Mouse (Mus musculus): ENCODE data around the gene Ttc29. TPM values are rescaled to one million over a fixed set of nuclear protein-coding genes. Genes with fewer than 3 reads are reported as not detected.

Gene Ttc29
- polyA plus RNA-seq, 2 experiments = 0.04 TPM; not detected in 1

- Histone ChIP-seq H3K4me1 (ENCODE audit: control insufficient read depth, insufficient read depth, low read length) (no peaks in the 10 kb centered on the region), H3K9me3 (ENCODE audit: control insufficient read depth, low read length) (peaks cover 4% of the 10 kb centered on the region; the same call in 1 of the 2 replicates), H3K27me3 (ENCODE audit: control insufficient read depth, insufficient read depth, low read length) (no peaks in the 10 kb centered on the region), H3K9ac (ENCODE audit: low read depth, low read length, severe bottlenecking) (no peak overlapping the region), H3K4me2 (replicated peaks; ENCODE audit: low read depth, low read length, severe bottlenecking) (no peak overlapping the region), H3K4me3 (replicated peaks; ENCODE audit: low read length) (no peak overlapping the region), H3K36me3 (ENCODE audit: control insufficient read depth, insufficient read depth, low read length) (no peaks in the 10 kb centered on the region), H3K27ac (replicated peaks; ENCODE audit: low read depth, low read length) (no peak overlapping the region)
- TF ChIP-seq POLR2A (IDR thresholded peaks at IDR 0.05; ENCODE audit: borderline replicate concordance, extremely low read depth, insufficient read depth, insufficient read length) = no peak
- WGBS = 68% methylated on average over 6 of the region's 6 CpGs
- DNase-seq (ENCODE audit: low spot score) = no peak
- no peak for ATAC-seq (ENCODE audit: low FRiP score, low read depth)
Observed at GRCm38 (mm10) chr8:78309539-78309938, 96.4 kb downstream of the Ttc29 start.

DNA sequence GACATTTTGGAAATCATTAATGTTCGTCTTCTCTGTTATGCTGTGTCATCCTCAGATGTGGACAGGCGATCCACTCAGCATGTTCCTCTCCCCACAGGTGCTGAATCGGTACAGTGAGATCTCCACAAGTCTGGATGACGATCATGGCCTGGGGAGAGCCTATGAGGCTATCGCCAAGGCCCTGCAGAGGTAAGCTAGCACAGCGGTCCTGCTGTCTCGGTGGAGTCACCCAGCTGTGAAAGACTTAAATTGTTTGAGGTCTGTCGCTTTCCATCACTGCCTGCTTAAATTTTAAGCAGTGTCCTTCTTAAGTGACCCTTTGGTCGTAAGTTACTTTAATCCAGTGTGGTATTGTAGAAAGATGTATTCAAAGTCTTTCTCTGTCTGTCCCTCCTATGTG, 102.5 kb downstream of the Ttc29 start:
- TF ChIP-seq POLR2A (IDR thresholded peaks at IDR 0.05; ENCODE audit: borderline replicate concordance, extremely low read depth, insufficient read depth, insufficient read length) = no peak
- Histone ChIP-seq H3K4me1 (ENCODE audit: control insufficient read depth, insufficient read depth, low read length) (no peaks in the 10 kb centered on the region), H3K9ac (ENCODE audit: low read depth, low read length, severe bottlenecking) (no peak overlapping the region), H3K4me2 (replicated peaks; ENCODE audit: low read depth, low read length, severe bottlenecking) (no peak overlapping the region), H3K27me3 (ENCODE audit: control insufficient read depth, insufficient read depth, low read length) (no peaks in the 10 kb centered on the region), H3K36me3 (ENCODE audit: control insufficient read depth, insufficient read depth, low read length) (no peaks in the 10 kb centered on the region), H3K4me3 (replicated peaks; ENCODE audit: low read length) (no peak overlapping the region), H3K9me3 (ENCODE audit: control insufficient read depth, low read length) (peaks cover 4% of the 10 kb centered on the region; the same call in 1 of the 2 replicates), H3K27ac (replicated peaks; ENCODE audit: low read depth, low read length) (no peak overlapping the region)
- 58% methylated on average over 9 of the region's 9 CpGs for WGBS
- DNase-seq (ENCODE audit: low spot score) = no peak
- no peak for ATAC-seq (ENCODE audit: low FRiP score, low read depth)

GRCm38 (mm10) chr8:78317666-78318065, 104.6 kb downstream of the Ttc29 start:
- Histone ChIP-seq H3K27me3 (ENCODE audit: control insufficient read depth, insufficient read depth, low read length) (no peaks in the 10 kb centered on the region), H3K9me3 (ENCODE audit: control insufficient read depth, low read length) (no peaks in the 10 kb centered on the region), H3K4me3 (replicated peaks; ENCODE audit: low read length) (no peak overlapping the region), H3K36me3 (ENCODE audit: control insufficient read depth, insufficient read depth, low read length) (no peaks in the 10 kb centered on the region), H3K27ac (replicated peaks; ENCODE audit: low read depth, low read length) (no peak overlapping the region), H3K4me1 (ENCODE audit: control insufficient read depth, insufficient read depth, low read length) (peaks cover 4% of the 10 kb centered on the region; the same call in 1 of the 2 replicates), H3K4me2 (replicated peaks; ENCODE audit: low read depth, low read length, severe bottlenecking) (no peak overlapping the region), H3K9ac (ENCODE audit: low read depth, low read length, severe bottlenecking) (no peak overlapping the region)
- DNase-seq (ENCODE audit: low spot score) (no peak), ATAC-seq (ENCODE audit: low FRiP score, low read depth) (no peak)
- WGBS = 85% methylated on average over 2 of the region's 2 CpGs
- no peak for TF ChIP-seq POLR2A (IDR thresholded peaks at IDR 0.05; ENCODE audit: borderline replicate concordance, extremely low read depth, insufficient read depth, insufficient read length)

DNA sequence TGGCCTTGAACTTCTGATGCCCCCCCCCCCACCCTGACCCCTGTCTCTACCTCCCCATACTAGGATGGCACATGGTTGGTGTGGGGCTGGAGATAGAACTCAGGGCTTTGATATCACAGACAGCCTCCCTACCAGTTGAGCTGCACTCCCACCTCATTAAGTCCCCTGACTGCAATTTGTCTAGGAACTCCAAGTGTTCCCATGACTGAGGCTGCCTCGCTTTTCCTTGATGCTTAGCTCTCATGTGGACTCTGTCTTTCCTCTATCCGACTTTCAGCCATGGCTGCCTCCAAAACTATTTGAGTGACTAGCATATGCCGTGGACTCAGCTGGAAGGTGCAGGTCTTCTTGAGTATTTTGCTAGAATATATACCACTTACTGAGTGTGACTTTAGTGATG, 110.3 kb downstream of the Ttc29 start:
- ATAC-seq (ENCODE audit: low FRiP score, low read depth) = no peak
- H3K9me3 ChIP-seq (ENCODE audit: control insufficient read depth, low read length) = no peaks in the 10 kb centered on the region

DNA sequence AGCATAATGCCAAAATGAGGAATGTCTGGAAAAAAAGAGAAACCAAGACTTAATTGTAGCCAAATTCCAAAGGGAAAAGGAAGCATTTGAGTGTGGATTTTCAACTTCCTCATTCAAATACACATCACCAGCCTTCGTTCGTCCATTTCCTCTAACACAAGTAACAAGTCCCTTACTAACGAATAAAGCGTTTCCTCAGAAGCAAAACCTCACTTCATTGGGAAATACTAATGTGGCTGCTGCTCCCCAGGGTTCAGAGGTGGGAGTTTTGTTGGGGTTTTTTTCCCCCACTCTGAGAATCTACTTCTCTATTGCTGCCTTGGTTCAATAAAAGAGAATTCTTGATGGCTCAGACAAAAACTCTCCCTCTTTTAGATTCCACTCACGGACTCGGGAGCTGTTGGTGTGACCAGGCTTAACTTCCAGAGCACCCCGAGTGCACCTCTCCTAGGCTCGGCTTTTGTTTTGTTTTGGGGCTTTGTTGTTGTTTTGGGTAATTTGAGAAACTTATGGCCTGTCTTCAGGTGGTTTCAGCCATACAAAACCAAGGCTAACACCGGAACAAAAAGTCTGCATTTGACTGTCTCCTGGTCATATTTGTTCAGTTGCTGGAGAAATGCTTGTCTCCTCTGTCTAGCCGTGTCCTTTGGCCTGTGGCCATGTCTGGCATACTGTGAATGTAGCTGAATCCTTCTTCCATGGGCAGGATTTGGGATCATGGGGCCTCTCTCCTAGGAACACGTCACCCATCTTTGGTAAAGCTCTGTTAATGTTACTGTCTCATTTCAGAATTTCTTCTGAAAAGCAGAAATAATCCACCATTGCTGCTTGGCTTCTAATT, 127.8 kb downstream of the Ttc29 start:
- no peak for TF ChIP-seq POLR2A (IDR thresholded peaks at IDR 0.05; ENCODE audit: borderline replicate concordance, extremely low read depth, insufficient read depth, insufficient read length)
- Histone ChIP-seq H3K27me3 (ENCODE audit: control insufficient read depth, insufficient read depth, low read length) (no peaks in the 10 kb centered on the region), H3K9me3 (ENCODE audit: control insufficient read depth, low read length) (no peaks in the 10 kb centered on the region), H3K9ac (ENCODE audit: low read depth, low read length, severe bottlenecking) (no peak overlapping the region), H3K27ac (replicated peaks; ENCODE audit: low read depth, low read length) (no peak overlapping the region), H3K4me3 (replicated peaks; ENCODE audit: low read length) (no peak overlapping the region), H3K4me2 (replicated peaks; ENCODE audit: low read depth, low read length, severe bottlenecking) (no peak overlapping the region), H3K4me1 (ENCODE audit: control insufficient read depth, insufficient read depth, low read length) (peaks cover 6% of the 10 kb centered on the region; the same call in 1 of the 2 replicates), H3K36me3 (ENCODE audit: control insufficient read depth, insufficient read depth, low read length) (no peaks in the 10 kb centered on the region)
- DNase-seq (ENCODE audit: low spot score) (no peak), ATAC-seq (ENCODE audit: low FRiP score, low read depth) (no peak)
- WGBS = 59% methylated on average over 11 of the region's 11 CpGs

More for the DNA sequence above, 110.3 kb downstream of the Ttc29 start:
- TF ChIP-seq POLR2A (IDR thresholded peaks at IDR 0.05; ENCODE audit: borderline replicate concordance, extremely low read depth, insufficient read depth, insufficient read length) = no peak
- Histone ChIP-seq H3K36me3 (ENCODE audit: control insufficient read depth, insufficient read depth, low read length) (no peaks in the 10 kb centered on the region), H3K9ac (ENCODE audit: low read depth, low read length, severe bottlenecking) (no peak overlapping the region), H3K4me2 (replicated peaks; ENCODE audit: low read depth, low read length, severe bottlenecking) (no peak overlapping the region), H3K4me3 (replicated peaks; ENCODE audit: low read length) (no peak overlapping the region), H3K27ac (replicated peaks; ENCODE audit: low read depth, low read length) (no peak overlapping the region), H3K27me3 (ENCODE audit: control insufficient read depth, insufficient read depth, low read length) (no peaks in the 10 kb centered on the region), H3K4me1 (ENCODE audit: control insufficient read depth, insufficient read depth, low read length) (peaks cover 5% of the 10 kb centered on the region; the same call in 1 of the 2 replicates)
- DNase-seq (ENCODE audit: low spot score) = no peak
- WGBS = 74% methylated on average over 3 of the region's 3 CpGs

Data from limb, embryonic 14.5 days (tissue).